Mouse (Mus musculus): Measurements from ENCODE around the gene 6430571L13Rik. TPM values are rescaled to one million over a fixed set of nuclear protein-coding genes. Genes with fewer than 3 reads are reported as not detected.

Gene 6430571L13Rik
- polyA plus RNA-seq, 1 experiment from 2014 or later: 4.7 TPM

- ATAC-seq (ENCODE audit: low FRiP score): no peak
- no peaks in the 10 kb centered on the region for H3K9me3 ChIP-seq (replicated peaks)
- no peak overlapping the region for H3K9ac ChIP-seq
- H3K4me3 ChIP-seq: no peak overlapping the region
- H3K27ac ChIP-seq: no peak overlapping the region
- peaks cover 12% of the 10 kb centered on the region for H3K4me1 ChIP-seq
- H3K4me2 ChIP-seq (replicated peaks): no peak overlapping the region
- H3K36me3 ChIP-seq: peaks cover 18% of the 10 kb centered on the region; the same call in 1 of the 2 replicates
- no peaks in the 10 kb centered on the region for H3K27me3 ChIP-seq
- WGBS: 61% methylated on average over 2 of the region's 2 CpGs
These were observed 6.7 kb upstream of the 6430571L13Rik start for GRCm38 (mm10) chr9:107333686-107334085.

- Histone ChIP-seq H3K36me3 (0 out of 2 replicates have a peak, but pooled peaks cover 17% of the 10 kb centered on the region), H3K4me2 (replicated peaks) (no peak overlapping the region), H3K9me3 (replicated peaks) (no peaks in the 10 kb centered on the region), H3K4me1 (peaks cover 14% of the 10 kb centered on the region), H3K9ac (no peak overlapping the region), H3K27me3 (no peaks in the 10 kb centered on the region), H3K4me3 (no peak overlapping the region), H3K27ac (no peak overlapping the region)
- ATAC-seq (ENCODE audit: low FRiP score): no peak
- WGBS: 88% methylated on average over 6 of the region's 6 CpGs
These were observed 6.0 kb upstream of the 6430571L13Rik start for GRCm38 (mm10) chr9:107334356-107334755.

GRCm38 (mm10) chr9:107335046-107335445 lies 5.4 kb upstream of the 6430571L13Rik start:
- Histone ChIP-seq H3K36me3 (0 out of 2 replicates have a peak, but pooled peaks cover 17% of the 10 kb centered on the region), H3K9me3 (replicated peaks) (no peaks in the 10 kb centered on the region), H3K4me1 (peaks cover 19% of the 10 kb centered on the region), H3K27ac (no peak overlapping the region), H3K4me2 (replicated peaks) (no peak overlapping the region), H3K9ac (no peak overlapping the region), H3K27me3 (no peaks in the 10 kb centered on the region), H3K4me3 (no peak overlapping the region)
- no peak for ATAC-seq (ENCODE audit: low FRiP score)
- 92% methylated on average over 5 of the region's 5 CpGs for WGBS

- Histone ChIP-seq H3K4me3 (no peak overlapping the region), H3K4me2 (replicated peaks) (no peak overlapping the region), H3K27me3 (no peaks in the 10 kb centered on the region; the same call in 1 of the 2 replicates), H3K9ac (no peak overlapping the region), H3K27ac (no peak overlapping the region), H3K4me1 (peaks cover 21% of the 10 kb centered on the region), H3K36me3 (0 out of 2 replicates have a peak, but pooled peaks cover 12% of the 10 kb centered on the region), H3K9me3 (replicated peaks) (no peaks in the 10 kb centered on the region)
- 14% methylated on average over 5 of the region's 5 CpGs for WGBS
- ATAC-seq (ENCODE audit: low FRiP score): no peak
These were observed 4.5 kb upstream of the 6430571L13Rik start for GRCm38 (mm10) chr9:107335909-107336308.

GRCm38 (mm10) chr9:107336386-107336785 lies 4.0 kb upstream of the 6430571L13Rik start:
- H3K9me3 ChIP-seq (replicated peaks): no peaks in the 10 kb centered on the region
- no peak overlapping the region for H3K27ac ChIP-seq
- no peak for ATAC-seq (ENCODE audit: low FRiP score)
- H3K4me3 ChIP-seq: no peak overlapping the region
- H3K4me2 ChIP-seq (replicated peaks): no peak overlapping the region
- WGBS: 86% methylated on average over 6 of the region's 6 CpGs
- H3K4me1 ChIP-seq: peaks cover 26% of the 10 kb centered on the region
- 0 out of 2 replicates have a peak, but pooled peaks cover 9% of the 10 kb centered on the region for H3K36me3 ChIP-seq
- H3K27me3 ChIP-seq: peaks cover 5% of the 10 kb centered on the region; the same call in 1 of the 2 replicates
- H3K9ac ChIP-seq: no peak overlapping the region

GRCm38 (mm10) chr9:107338172-107338883 lies 2.1 kb upstream of the 6430571L13Rik start, which contains the start of gene Hemk1:
Gene Hemk1, minus strand, starts transcription at chr9:107338350.
- peaks cover 14% of the 10 kb centered on the region for H3K27me3 ChIP-seq
- peak within 1 kb of the TSS; percentile 58 for H3K27ac ChIP-seq
- peaks cover 26% of the 10 kb centered on the region for H3K4me1 ChIP-seq
- H3K4me3 ChIP-seq: peak within 1 kb of the TSS; percentile 60
- peak; percentile 64 for ATAC-seq (ENCODE audit: low FRiP score)
- H3K36me3 ChIP-seq: 0 out of 2 replicates have a peak, but pooled peaks cover 3% of the 10 kb centered on the region
- 4% methylated on average over 30 of the region's 30 CpGs for WGBS
- no peaks in the 10 kb centered on the region for H3K9me3 ChIP-seq (replicated peaks)
- H3K9ac ChIP-seq: peak within 1 kb of the TSS; percentile 79
- H3K4me2 ChIP-seq (replicated peaks): peak within 1 kb of the TSS; percentile 75

- Histone ChIP-seq H3K36me3 (no peaks in the 10 kb centered on the region), H3K27ac (peak overlapping the region; percentile 74; the same call in 1 of the 2 replicates), H3K27me3 (peaks cover 14% of the 10 kb centered on the region), H3K9ac (peak overlapping the region; percentile 62), H3K4me2 (replicated peaks) (peak overlapping the region; percentile 62), H3K9me3 (replicated peaks) (no peaks in the 10 kb centered on the region), H3K4me3 (peak overlapping the region; percentile 53), H3K4me1 (peaks cover 26% of the 10 kb centered on the region)
- WGBS: 55% methylated on average over 12 of the region's 12 CpGs
- ATAC-seq (ENCODE audit: low FRiP score): no peak
These were observed 676 bp downstream of the 6430571L13Rik start for GRCm38 (mm10) chr9:107340911-107341645.

GRCm38 (mm10) chr9:107342201-107342709 lies 1.9 kb downstream of the 6430571L13Rik start:
- H3K4me2 ChIP-seq (replicated peaks): no peak overlapping the region
- no peaks in the 10 kb centered on the region for H3K36me3 ChIP-seq
- H3K4me3 ChIP-seq: no peak overlapping the region
- 91% methylated on average over 11 of the region's 11 CpGs for WGBS
- no peak overlapping the region for H3K9ac ChIP-seq
- H3K9me3 ChIP-seq (replicated peaks): no peaks in the 10 kb centered on the region
- peaks cover 24% of the 10 kb centered on the region for H3K4me1 ChIP-seq
- no peak overlapping the region for H3K27ac ChIP-seq
- H3K27me3 ChIP-seq: peaks cover 14% of the 10 kb centered on the region
- no peak for ATAC-seq (ENCODE audit: low FRiP score)

GRCm38 (mm10) chr9:107343146-107343943 lies 2.9 kb downstream of the 6430571L13Rik start:
- Histone ChIP-seq H3K36me3 (no peaks in the 10 kb centered on the region), H3K4me1 (peaks cover 18% of the 10 kb centered on the region), H3K9me3 (replicated peaks) (no peaks in the 10 kb centered on the region), H3K4me2 (replicated peaks) (no peak overlapping the region), H3K4me3 (no peak overlapping the region), H3K27me3 (peaks cover 14% of the 10 kb centered on the region), H3K27ac (no peak overlapping the region), H3K9ac (0 out of 2 replicates have a peak overlapping the region, but pooled peaks have one; percentile 6)
- ATAC-seq (ENCODE audit: low FRiP score): no peak
- WGBS: 74% methylated on average over 8 of the region's 8 CpGs

- ATAC-seq (ENCODE audit: low FRiP score): no peak
- peaks cover 14% of the 10 kb centered on the region for H3K27me3 ChIP-seq
- H3K9ac ChIP-seq: 0 out of 2 replicates have a peak overlapping the region, but pooled peaks have one; percentile 13
- no peaks in the 10 kb centered on the region for H3K36me3 ChIP-seq
- peaks cover 12% of the 10 kb centered on the region for H3K4me1 ChIP-seq
- 65% methylated on average over 6 of the region's 6 CpGs for WGBS
- no peak overlapping the region for H3K4me3 ChIP-seq
- no peaks in the 10 kb centered on the region for H3K9me3 ChIP-seq (replicated peaks)
- H3K27ac ChIP-seq: no peak overlapping the region
- no peak overlapping the region for H3K4me2 ChIP-seq (replicated peaks)
These were observed 3.6 kb downstream of the 6430571L13Rik start for GRCm38 (mm10) chr9:107344027-107344426.

- H3K27ac ChIP-seq: no peak overlapping the region
- WGBS: 93% methylated on average over 8 of the region's 8 CpGs
- H3K4me3 ChIP-seq: no peak overlapping the region
- ATAC-seq (ENCODE audit: low FRiP score): no peak
- no peak overlapping the region for H3K9ac ChIP-seq
- H3K4me1 ChIP-seq: peaks cover 3% of the 10 kb centered on the region
- no peak overlapping the region for H3K4me2 ChIP-seq (replicated peaks)
- H3K9me3 ChIP-seq (replicated peaks): no peaks in the 10 kb centered on the region
- peaks cover 12% of the 10 kb centered on the region for H3K27me3 ChIP-seq
- no peaks in the 10 kb centered on the region for H3K36me3 ChIP-seq
These were observed 5.7 kb downstream of the 6430571L13Rik start for GRCm38 (mm10) chr9:107346081-107346480.
